Mouse (Mus musculus): ENCODE data around the gene Cct5.
"Not testable (repeated sequence)": the region's sequence is repeated elsewhere in the genome, so short reads cannot be mapped to it uniquely, and the experiment has no call there.

The Cct5 gene

GRCm38 (mm10) chr15:31599834-31600233, 1.8 kb downstream of the Cct5 start:
- DNase-seq (ENCODE audit: low read depth, low spot score): no peak

GRCm38 (mm10) chr15:31595651-31596050, 6.0 kb downstream of the Cct5 start:
- DNase-seq (ENCODE audit: low read depth, low spot score): no peak

- DNase-seq (ENCODE audit: low read depth, low spot score): no peak
Observed at GRCm38 (mm10) chr15:31594260-31594659, 7.3 kb downstream of the Cct5 start.

- no peak for DNase-seq (ENCODE audit: low read depth, low spot score)
Observed at GRCm38 (mm10) chr15:31592531-31592930, 9.1 kb downstream of the Cct5 start.

- DNase-seq (ENCODE audit: low read depth, low spot score): no peak
Observed at GRCm38 (mm10) chr15:31590176-31590575, 11.4 kb downstream of the Cct5 start.

- DNase-seq (ENCODE audit: low read depth, low spot score): no peak
Observed at GRCm38 (mm10) chr15:31588989-31589640, 12.5 kb downstream of the Cct5 start.

GRCm38 (mm10) chr15:31587789-31588188, 13.8 kb downstream of the Cct5 start:
- no peak for DNase-seq (ENCODE audit: low read depth, low spot score)

GRCm38 (mm10) chr15:31586519-31586918, 15.1 kb downstream of the Cct5 start:
- no peak for DNase-seq (ENCODE audit: low read depth, low spot score)

- no peak for DNase-seq (ENCODE audit: low read depth, low spot score)
Observed at GRCm38 (mm10) chr15:31586088-31586487, 15.5 kb downstream of the Cct5 start.

- no peak for DNase-seq (ENCODE audit: low read depth, low spot score)
Observed at GRCm38 (mm10) chr15:31585238-31585637, 16.4 kb downstream of the Cct5 start.

GRCm38 (mm10) chr15:31583304-31584085, 18.1 kb downstream of the Cct5 start:
- DNase-seq (ENCODE audit: low read depth, low spot score): no peak

GRCm38 (mm10) chr15:31581086-31581485, 20.5 kb downstream of the Cct5 start:
- not testable (repeated sequence) for DNase-seq (ENCODE audit: low read depth, low spot score)

- DNase-seq (ENCODE audit: low read depth, low spot score): no peak
Observed at GRCm38 (mm10) chr15:31576076-31576475, 25.5 kb downstream of the Cct5 start.

GRCm38 (mm10) chr15:31573692-31574091, 27.9 kb downstream of the Cct5 start:
- no peak for DNase-seq (ENCODE audit: low read depth, low spot score)

GRCm38 (mm10) chr15:31573287-31573686, 28.3 kb downstream of the Cct5 start:
- DNase-seq (ENCODE audit: low read depth, low spot score): no peak

- no peak for DNase-seq (ENCODE audit: low read depth, low spot score)
Observed at GRCm38 (mm10) chr15:31571906-31572722, 29.5 kb downstream of the Cct5 start.

GRCm38 (mm10) chr15:31570959-31571358, 30.6 kb downstream of the Cct5 start:
- no peak for DNase-seq (ENCODE audit: low read depth, low spot score)

- no peak for DNase-seq (ENCODE audit: low read depth, low spot score)
Observed at GRCm38 (mm10) chr15:31569325-31570022, 32.1 kb downstream of the Cct5 start.

- DNase-seq (ENCODE audit: low read depth, low spot score): no peak
Observed at GRCm38 (mm10) chr15:31568581-31568996, 33.0 kb downstream of the Cct5 start.

- DNase-seq (ENCODE audit: low read depth, low spot score): no peak
Observed at GRCm38 (mm10) chr15:31567431-31567830, 34.2 kb downstream of the Cct5 start.

GRCm38 (mm10) chr15:31565786-31566185, 35.8 kb downstream of the Cct5 start:
- DNase-seq (ENCODE audit: low read depth, low spot score): no peak

GRCm38 (mm10) chr15:31565184-31565583, 36.4 kb downstream of the Cct5 start, which contains the start of gene Cmbl:
TSS of gene Cmbl (plus strand) at chr15:31565389.
- no peak for DNase-seq (ENCODE audit: low read depth, low spot score)
